Mouse (Mus musculus) frontal cortex, postnatal 10 days (tissue): ENCODE results near the gene Xpnpep2.
A peak's percentile ranks its signal among the peaks of the same experiment; 100 is the strongest.

Experiments used
- DNase-seq, 2 experiments: peaks; one replicate each; pipeline ENCODE4 v3.0.0; 2022; ENCODE audit warnings: low spot score in 2 of 2, mixed read lengths in 1 of 2

The Xpnpep2 gene

DNA sequence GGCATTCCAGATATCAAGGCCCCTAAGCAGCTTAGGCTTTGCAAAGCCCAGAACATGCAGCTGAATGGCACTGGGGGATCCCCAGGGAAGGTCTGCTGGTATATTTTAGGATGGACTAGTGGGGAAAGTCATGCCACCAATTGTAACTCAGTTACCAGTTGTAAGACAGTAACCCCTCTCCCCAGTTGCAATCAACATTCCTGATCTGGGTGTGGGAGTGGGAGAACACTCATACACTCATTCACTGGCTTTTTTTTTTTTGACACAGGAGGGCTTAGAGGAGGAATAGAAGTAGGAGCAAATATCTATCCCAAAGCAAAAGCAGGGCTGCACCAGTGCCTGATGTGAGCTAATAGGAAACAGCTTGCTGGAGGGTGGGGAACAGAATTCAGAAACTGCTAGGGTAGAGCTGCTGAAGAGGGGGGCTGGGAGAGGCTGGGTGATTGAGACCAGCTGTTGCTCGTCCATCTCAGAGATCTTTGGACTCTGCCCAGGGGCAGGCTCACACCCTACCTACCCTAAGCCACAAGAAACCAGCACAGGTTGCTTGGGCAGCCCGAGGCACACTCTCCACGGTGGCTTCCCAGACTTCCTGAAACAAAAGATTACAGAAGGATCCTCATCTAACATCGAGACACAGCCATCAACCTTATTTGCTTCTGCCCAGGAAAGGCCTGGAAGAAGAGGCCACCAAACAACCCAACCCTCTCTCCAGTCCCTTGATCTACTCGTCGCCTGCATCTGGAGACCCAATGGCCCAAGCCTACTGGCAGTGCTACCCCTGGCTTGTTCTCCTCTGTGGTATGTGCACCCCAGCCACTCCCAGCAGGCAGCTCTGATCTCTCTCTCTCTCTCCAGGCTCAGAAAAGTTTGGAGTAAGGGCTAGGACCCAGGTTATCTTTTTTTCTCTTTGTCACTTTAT is at the start of gene Xpnpep2:
TSS of gene Xpnpep2 (plus strand) at position 332 of the 922 bp plus-strand sequence.
- no peak for DNase-seq

DNA sequence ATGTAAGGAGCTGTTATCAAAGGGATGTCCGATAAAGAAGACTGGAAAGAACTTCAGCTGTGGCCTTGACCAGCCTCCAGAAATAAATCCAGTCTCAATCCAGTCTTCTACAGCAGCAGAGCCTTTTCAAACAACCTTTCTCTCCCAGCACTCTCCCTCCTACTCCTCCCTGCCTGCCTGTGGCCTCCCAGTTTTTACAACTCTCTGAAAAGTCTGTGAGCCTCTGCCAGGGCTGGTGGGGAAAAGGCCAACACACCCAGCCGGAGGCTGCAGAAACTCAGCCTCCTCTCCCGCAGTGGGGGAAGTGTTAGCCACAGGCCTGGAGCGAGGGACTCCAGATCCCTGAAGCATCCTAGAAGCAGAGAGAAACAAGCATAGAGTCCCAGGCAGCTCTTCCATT is 46.0 kb upstream of the Xpnpep2 start:
- no peak for DNase-seq

DNA sequence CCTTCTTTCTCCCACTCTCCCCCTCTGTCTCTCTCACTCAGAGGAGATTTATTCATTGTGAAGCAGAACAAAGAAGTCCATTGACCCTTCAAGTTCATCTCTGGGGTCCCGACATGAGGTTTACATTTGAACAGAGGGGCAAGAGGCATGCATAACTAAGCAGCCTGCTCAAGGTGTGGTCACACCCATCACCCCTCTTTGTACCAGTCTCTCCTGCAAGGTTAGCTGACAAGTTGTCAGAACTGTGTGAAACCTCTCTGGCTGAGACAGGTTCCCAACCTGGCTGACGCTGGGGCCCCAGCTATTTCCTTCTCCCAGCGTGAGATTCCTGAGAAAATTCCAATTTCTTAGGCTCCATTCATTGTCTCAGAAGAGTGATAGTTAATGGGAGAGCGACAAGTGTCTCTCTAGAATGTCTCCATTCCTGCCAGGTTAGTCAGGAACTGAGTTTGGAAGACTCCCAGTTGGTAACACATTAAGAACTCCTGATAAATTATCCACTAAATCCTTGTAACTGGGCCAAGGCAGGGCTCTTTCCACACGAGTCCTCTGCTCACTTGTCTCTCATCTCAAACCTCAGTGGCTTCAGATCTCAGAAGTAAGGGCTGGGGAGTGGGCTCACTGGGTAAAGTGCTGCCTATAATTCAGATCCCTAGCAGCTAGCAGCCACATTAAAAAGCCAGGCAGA is 44.2 kb upstream of the Xpnpep2 start:
- no peak for DNase-seq

DNA sequence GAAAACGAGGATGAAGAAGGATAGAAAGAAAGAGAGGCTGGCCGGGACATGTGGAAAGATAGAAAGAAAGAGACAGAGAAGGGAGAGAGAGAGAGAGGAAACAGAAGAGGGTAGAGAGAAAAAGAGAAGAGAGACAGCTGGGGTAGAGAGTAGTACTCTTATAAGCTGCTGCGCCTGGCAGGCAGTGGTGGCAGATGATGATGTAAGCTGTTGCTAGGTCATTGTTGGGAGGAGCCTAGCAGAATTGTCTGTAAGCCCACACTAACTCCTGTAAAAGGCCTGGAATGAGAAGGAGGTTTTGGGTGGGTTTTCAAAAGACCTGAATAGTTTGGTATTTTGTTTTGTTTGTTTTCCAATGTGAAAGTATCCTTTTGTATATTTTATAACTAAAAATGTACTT is 41.6 kb upstream of the Xpnpep2 start:
- DNase-seq = no peak

DNA sequence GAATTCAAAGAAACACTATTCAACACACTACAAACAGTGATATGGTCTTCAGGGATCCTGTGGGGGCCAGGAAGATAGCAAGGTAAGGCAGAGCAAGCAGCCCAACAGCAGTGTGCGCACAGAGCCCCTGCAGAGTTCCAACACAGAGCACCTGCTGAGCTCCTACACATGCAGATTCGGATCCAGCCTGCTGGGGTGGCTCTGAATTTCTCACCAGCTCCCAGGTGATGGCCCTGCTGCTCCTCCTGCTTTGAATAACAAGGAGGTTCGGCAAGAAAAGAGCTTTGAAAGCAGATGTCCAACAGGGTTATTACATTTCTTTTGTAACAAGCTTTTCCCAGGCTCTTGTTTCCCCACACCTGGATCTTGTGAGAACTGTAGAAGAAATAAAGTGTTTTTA is 36.6 kb upstream of the Xpnpep2 start:
- no peak for DNase-seq

DNA sequence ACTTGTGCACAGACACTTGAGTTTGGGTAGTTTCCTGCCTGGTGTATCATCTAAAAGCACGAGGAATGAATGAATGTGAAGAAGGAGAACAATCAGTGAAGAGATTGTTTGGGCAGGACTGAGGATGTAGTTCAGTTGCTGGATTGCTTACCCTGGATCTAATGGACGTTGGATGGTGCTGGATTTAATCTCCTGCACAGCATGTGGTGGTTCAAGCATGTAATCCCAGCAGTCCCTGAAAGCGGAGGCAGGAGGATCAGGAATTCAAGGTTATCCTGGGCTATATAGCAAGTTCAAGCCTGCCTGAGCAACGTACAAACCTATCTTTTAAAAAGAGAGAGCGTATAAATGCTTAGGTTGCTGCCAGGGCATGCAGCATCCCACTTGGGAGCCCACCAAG is 36.1 kb upstream of the Xpnpep2 start:
- DNase-seq = no peak

DNA sequence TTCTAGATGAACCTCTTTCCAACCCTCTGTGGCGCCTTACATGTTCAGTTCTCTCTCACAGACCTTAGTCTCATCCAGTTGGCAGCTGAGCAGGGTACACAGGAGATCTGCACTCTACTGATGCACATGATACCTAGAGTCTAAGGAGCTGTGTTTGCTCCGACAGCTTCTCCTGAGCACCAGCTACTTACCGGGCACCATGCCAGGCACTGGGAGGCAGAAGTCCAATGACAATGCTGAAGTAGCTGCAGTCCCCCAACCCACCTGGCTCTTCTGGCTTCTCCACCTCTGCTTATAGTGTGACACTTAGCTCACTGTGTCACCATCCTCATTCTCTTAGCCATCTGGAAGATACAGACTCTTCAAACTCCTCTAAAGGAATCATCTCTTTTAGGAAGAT is 33.8 kb upstream of the Xpnpep2 start:
- DNase-seq = no peak

DNA sequence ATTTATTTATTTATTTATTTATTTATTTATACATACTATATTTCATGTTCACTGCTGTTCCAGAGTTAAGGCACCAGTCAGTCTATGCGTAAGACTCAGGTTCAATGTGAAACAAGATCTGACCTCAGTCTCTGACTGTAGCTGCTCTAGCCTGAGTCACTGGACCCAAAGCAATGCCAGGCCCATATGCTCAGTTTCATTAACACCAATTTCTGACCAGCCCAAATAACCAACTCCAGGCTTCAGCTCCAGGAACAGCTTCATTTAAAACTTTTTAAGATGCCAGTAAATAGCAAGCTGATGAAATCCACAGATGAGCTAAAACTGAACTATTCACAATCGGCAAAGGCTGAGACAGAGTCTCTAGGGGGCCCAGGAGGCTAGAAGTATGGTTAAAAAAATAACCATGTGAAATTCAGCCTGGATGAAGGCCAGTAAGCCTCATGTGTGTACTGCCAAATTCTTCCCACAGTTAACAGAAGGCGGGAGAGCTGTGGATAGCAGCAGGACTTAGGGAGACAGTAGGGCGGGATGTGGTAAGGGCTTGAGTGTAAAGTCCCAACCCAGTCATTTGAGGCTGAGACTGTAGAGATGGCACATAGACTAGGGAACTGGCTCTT is 31.6 kb upstream of the Xpnpep2 start:
- no peak for DNase-seq

DNA sequence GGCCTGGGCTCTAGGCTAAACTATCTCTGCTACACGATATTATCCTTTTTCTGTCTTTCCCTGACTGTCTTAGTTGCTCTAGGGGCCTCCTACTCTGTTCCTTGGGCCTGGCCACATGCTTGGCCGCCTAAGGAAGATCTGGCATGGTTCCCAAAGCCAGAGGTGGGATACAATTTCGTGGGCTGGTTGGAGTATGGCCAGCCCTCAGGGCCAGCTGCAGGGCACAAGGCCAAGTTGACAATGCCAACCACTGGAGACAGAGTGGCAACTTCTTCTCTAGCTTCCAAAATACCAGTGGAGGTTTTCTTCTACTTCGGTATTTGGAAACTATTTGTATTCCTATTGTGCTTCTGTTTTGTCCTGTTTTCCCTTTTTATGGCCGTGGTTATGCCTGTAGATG is 26.2 kb upstream of the Xpnpep2 start:
- no peak for DNase-seq

DNA sequence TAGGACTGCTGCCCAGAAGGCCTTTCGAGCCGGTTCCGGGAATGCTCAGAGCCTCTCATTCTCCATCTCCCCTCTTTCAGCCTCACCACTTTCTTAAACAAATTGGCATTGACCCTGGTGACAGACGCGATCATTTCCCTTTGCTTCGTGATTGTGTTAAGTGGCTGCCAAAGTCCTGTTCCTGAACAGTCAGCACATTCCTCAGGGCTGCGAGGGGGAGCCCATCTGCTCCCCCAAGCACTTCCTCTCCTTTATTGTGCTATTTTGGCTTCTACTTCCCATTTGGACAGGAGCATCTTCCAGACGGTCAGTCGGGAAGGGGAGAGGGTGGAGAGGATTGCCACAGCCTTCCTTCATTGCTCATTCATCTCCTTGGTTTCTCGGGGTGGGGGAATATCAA is 16.4 kb upstream of the Xpnpep2 start:
- no peak for DNase-seq

DNA sequence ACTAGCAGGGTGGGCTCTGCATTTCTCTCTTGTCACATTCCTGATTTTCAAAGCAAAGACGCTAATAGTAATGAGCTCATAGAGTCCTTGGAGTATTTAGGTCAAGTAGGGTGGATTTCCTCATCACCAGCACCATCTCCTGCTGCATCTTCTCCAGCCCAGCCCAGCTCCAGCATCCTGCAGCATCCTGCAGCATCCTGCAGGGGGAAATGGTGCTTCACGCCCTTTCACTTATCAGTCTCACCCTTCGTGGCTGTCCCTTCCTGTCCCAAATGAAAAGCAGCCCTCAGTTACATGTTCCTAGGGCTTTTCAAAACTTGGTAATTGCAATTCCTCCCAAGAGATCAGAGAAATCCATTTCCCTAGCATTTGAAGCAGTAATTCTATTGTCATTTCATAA is 15.0 kb upstream of the Xpnpep2 start:
- DNase-seq = no peak

DNA sequence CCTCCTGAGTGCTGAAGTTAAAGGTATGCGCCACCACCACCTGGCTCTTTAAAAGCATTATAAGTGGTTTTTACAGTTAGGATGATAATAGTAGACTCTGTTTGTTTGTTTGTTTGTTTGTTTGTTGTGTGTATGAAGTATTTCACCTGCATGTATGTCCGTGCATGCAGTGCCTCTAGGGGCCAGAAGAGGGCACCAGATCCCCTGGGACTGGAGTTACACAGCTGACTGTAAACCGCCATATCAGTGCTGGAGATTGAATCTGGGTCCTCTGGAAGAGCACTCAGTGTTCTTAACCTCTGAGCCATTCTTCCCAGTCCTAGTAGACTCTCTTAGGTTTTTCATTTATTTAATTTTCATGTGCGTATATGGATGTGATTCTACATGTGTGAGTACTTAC is 13.9 kb upstream of the Xpnpep2 start:
- DNase-seq = no peak

DNA sequence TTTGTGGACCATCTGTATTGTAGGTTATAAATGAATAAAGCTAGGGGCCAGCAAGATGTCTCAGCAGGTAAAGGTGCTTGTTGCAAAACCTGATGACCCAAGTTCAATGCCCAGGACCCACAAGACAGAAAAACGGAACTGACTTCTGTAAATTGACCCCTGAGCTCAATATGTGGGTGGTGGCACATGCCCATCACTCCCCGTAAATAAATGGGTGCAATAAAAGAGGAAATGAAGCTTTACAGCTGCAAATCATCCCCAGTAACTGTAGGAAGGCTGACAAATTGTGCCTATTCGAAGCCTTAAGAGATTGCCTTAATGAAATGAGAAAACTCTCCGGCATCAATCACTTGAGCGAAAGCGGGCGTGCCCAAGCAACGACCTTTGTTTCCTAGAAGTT is 11.9 kb upstream of the Xpnpep2 start:
- DNase-seq = no peak

DNA sequence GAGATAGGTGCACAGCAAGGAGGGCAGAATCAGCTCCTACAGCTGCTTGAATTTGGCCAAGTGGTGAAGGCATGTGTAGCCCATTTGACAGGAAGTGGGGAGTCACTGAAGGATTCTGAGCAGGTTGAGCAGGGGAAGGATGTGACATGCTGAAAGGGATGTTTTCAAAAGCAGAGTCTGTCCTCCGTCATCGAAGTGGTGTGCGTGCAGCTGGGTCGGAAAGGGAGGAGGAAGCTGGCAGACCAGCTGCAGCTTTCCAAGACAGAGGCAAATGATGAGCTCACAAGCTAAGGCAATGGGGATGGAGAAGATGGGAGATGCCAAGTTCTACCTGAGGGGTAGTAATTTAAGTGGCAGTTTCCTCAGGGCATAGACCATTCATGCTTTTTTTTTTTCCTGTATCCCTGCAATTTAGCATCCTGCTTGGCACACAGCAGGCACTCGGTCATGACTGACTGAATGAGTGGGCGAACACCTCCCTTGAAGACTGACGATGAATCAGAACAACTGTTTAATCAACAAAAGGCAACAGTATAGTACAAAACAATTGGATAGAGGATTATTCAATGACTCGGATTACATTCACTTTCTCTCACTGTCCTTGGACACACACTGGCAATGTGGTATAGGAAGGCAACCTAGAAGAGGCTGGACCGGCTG is 9.9 kb upstream of the Xpnpep2 start:
- no peak for DNase-seq

DNA sequence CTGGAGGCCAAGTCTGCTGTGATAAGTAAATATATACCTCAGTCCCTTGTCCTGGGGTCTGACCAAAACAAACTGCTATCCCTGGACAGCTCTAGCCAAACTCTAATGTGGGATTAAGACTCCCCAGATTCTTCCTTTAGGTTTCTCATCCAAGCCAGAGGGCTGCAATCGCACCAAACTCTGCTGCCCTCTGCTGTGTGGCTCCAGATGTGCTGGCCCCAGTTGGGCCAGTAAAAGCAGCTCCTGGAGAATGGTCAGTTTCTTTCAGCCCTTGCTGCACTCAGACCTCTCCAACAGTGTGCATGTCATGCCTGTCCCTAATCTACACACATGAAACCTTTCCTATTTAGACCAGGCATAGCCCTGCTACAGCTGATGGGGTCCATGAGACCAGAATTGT is 8.7 kb upstream of the Xpnpep2 start:
- no peak for DNase-seq

DNA sequence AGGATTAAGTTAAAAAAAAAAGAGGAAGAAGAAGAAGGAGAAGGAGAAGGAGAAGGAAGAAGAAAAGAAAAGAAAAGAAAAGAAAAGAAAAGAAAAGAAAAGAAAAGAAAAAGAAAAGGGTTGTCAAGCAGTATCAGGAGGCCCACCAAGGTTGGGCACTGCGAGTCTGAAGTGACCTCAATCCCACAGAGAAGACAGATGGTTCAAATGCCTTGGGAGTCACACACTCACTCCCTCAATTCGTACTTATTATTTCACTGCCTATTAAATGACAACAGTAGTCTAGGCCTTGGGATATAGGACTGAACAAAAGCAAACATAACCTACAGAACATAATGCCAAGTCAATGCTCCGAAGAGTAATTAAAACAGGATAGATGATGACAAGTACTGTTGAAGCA is 5.3 kb upstream of the Xpnpep2 start:
- no peak for DNase-seq

DNA sequence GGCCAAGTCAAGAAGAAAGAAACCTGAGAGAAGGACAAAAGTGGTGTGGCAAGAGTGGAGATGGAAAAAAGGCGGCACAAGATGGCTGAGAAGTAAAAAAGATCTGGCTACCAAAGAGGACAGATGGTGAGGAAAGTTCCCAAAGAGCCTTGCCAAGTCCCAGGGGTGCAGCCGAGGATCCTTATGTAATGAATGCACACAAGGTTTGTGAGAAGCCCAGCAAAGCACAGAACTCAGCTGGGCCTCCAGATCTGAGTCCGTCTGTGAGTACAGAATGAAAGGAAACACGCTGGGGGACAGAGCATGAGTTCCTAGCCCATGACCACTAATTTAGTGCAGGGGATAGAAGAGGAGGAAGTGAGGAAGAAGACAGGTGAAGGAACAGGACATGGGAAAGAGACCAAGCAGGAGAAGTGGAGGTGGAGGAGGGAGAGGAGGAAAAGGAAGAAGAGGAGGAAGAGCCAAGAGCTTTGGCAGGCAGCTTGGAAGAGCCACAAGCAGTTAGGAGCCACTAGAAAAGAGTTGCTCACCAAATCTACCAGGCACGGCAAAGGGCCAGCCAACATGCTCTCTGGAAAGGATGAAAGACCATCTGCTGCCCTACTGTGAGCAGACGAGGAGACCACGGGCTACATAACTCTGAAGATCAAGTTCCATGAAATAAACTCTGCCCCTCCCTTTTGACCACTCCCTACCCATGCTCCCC is 3.6 kb upstream of the Xpnpep2 start:
- DNase-seq = no peak

DNA sequence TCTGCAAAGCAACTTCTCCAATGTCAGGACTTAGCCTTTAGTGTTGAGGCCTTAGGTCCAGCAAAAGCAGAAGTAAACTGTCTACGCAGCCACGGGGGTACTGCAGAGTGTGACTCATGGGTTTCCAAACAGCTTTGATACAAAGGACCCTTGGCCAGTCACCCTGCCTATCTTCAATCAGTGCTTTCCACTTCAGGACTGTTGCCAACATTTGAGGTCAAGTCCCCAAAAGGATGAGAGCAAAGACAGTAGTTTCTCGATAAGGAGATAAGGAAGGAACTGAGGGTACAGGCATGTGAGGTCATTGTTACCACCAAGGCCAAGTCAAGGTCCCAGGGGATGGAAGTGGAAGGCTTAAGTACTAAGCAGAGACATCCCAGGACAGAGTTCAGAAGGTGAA is 2.3 kb upstream of the Xpnpep2 start:
- DNase-seq = no peak

DNA sequence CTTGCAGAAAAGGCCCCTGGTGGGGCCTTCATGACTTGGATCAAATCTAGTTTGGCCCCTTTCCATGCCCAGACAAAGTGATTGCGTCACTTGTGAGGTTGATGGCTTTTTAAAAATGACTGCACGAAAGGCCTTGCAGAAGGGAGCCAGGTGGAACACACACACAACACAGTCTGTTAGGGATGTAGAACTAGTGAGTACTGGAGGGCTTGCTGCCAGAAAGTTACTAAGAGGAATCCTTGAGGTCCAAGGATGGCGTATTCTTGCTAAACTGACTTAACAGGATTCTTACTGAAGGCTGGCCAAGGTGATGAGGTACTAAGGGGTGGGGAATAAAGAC is 761 bp downstream of the Xpnpep2 start:
- no peak for DNase-seq

DNA sequence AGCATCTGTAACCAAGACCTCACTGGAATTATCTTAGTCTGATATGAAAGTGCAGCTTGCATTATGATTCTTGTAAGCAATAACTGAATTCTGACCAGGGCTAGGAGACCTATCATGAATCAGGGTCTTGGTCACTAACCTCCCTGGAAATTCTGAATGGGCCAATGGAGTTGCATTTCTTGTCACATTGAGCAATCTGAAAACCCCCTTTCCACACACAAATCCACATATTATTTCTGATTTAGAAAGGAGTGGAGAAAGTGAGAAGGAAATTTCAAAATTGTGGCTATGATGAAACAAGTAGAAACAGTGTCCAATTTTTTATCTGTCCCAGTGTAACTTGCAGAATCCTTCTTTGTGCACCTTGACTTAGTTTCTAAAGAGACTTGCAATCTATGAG is 10.8 kb downstream of the Xpnpep2 start:
- no peak for DNase-seq

DNA sequence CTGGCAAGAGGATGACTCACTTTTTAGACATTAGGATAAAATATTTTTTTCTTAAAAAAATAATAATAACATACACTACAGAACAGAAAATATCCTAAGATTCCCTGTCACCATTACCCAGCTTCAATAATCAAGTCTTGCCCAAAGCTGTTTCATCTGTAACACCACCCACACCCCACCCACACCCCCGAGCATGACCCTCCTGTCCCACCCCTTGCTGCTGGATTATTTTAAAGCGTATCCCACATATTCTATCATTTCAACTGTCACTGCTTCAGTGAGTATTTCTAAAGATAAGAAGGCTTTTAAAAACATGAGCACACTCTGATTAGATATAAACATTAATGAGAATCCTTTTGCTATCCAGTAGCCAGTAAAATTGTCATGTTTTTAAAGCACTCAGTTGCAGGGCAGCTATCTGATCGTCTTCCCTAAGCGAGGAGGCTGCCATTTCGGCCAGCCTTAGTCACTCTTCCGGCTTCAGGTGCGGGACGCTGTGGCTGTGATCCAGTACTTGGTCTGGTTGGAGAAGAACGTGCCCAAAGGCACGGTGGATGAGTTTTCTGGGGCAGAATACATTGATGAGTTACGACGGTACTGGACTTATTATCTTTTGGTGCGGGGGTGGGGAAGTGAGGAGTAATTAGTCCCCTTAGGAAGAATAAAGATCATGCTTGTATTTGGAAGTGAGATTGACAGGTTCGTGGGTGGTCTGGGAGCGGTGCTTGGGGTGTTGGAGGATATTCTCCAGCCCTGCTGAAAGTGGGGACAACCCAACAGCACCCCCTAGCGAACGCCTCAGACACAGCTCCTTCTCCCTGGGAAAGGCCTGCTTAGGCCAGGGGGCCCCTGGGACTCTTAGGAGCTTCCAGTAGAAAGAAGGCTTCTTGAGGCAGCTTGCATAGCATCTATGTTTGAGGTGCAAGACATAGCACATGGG is 15.9 kb downstream of the Xpnpep2 start:
- peak; percentile 5 to 31 for DNase-seq
